Mouse (Mus musculus): ENCODE data around the gene Epn2. TPM values are rescaled to one million over a fixed set of nuclear protein-coding genes. Genes with fewer than 3 reads are reported as not detected.

Epn2 gene
- polyA plus RNA-seq, 1 experiment from 2014 or later: 2.8 TPM

- Histone ChIP-seq H3K4me2 (ENCODE audit: low read depth, low read length) (no peak overlapping the region), H3K4me1 (ENCODE audit: control insufficient read depth, low read depth, low read length) (no peaks in the 10 kb centered on the region), H3K9ac (ENCODE audit: low read depth, low read length) (no peak overlapping the region), H3K4me3 (ENCODE audit: low read depth, low read length) (no peak overlapping the region), H3K9me3 (replicated peaks; ENCODE audit: control insufficient read depth, low read length) (no peaks in the 10 kb centered on the region), H3K27me3 (ENCODE audit: control insufficient read depth, insufficient read depth, low read depth, low read length) (no peaks in the 10 kb centered on the region), H3K36me3 (ENCODE audit: control insufficient read depth, insufficient read depth) (no peaks in the 10 kb centered on the region), H3K27ac (ENCODE audit: low read length) (no peak overlapping the region)
- 65% methylated on average over 7 of the region's 7 CpGs for WGBS (ENCODE audit: insufficient replicate concordance)
- no peak for ATAC-seq (ENCODE audit: low read depth)
These were observed 38.8 kb downstream of the Epn2 start for GRCm38 (mm10) chr11:61540642-61541041.

GRCm38 (mm10) chr11:61537362-61537761 is 42.1 kb downstream of the Epn2 start:
- no peak overlapping the region for H3K4me3 ChIP-seq (ENCODE audit: low read depth, low read length)
- H3K36me3 ChIP-seq (ENCODE audit: control insufficient read depth, insufficient read depth): no peaks in the 10 kb centered on the region
- H3K27ac ChIP-seq (ENCODE audit: low read length): no peak overlapping the region
- H3K27me3 ChIP-seq (ENCODE audit: control insufficient read depth, insufficient read depth, low read depth, low read length): no peaks in the 10 kb centered on the region
- WGBS (ENCODE audit: insufficient replicate concordance): 65% methylated on average over 3 of the region's 3 CpGs
- H3K4me2 ChIP-seq (ENCODE audit: low read depth, low read length): no peak overlapping the region
- ATAC-seq (ENCODE audit: low read depth): no peak
- H3K9me3 ChIP-seq (replicated peaks; ENCODE audit: control insufficient read depth, low read length): no peaks in the 10 kb centered on the region
- H3K9ac ChIP-seq (ENCODE audit: low read depth, low read length): no peak overlapping the region
- H3K4me1 ChIP-seq (ENCODE audit: control insufficient read depth, low read depth, low read length): no peaks in the 10 kb centered on the region

DNA sequence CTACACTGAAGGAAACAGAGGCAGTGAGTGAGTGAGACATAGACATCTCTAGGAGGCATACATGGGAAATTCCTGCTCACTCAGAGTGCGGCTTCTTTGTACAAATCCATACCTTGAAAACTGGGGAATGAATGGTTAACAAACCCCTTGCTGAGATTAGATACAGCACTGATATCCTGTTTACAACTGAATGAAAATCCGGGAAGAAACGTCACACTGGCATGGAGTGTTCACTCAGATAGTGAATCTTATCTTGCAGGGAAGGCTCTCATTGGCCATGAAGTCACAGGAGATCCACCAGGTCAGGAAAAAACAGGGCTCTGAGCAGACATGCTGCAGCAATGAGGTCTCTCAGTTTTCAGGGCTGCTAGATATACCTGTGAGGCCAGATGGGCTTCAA is 42.5 kb downstream of the Epn2 start:
- 30% methylated on average over 3 of the region's 3 CpGs for WGBS (ENCODE audit: insufficient replicate concordance)
- Histone ChIP-seq H3K27me3 (ENCODE audit: control insufficient read depth, insufficient read depth, low read depth, low read length) (no peaks in the 10 kb centered on the region), H3K36me3 (ENCODE audit: control insufficient read depth, insufficient read depth) (no peaks in the 10 kb centered on the region), H3K4me2 (ENCODE audit: low read depth, low read length) (no peak overlapping the region), H3K9me3 (replicated peaks; ENCODE audit: control insufficient read depth, low read length) (no peaks in the 10 kb centered on the region), H3K9ac (ENCODE audit: low read depth, low read length) (no peak overlapping the region), H3K27ac (ENCODE audit: low read length) (no peak overlapping the region), H3K4me1 (ENCODE audit: control insufficient read depth, low read depth, low read length) (no peaks in the 10 kb centered on the region), H3K4me3 (ENCODE audit: low read depth, low read length) (no peak overlapping the region)
- ATAC-seq (ENCODE audit: low read depth): no peak

DNA sequence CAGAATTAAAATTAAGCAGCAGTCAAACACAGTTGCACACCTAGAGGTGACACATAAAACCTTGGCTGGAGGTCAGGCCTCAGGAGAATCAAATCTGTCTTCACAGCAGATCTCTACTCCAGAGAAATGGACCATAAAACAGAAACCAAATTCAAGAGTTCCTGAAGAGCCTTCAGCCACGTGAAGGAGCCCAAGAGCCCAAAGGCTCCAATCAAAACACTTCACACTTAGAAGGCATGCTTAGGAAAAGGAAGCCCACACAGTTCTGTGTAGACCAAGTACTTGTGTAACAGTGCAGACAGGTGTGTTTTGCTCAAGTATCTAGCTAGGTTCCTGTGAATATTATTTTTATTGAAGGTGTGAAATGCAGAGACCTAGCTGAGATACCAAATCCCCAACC is 44.0 kb downstream of the Epn2 start:
- Histone ChIP-seq H3K9me3 (replicated peaks; ENCODE audit: control insufficient read depth, low read length) (no peaks in the 10 kb centered on the region), H3K4me2 (ENCODE audit: low read depth, low read length) (no peak overlapping the region), H3K36me3 (ENCODE audit: control insufficient read depth, insufficient read depth) (no peaks in the 10 kb centered on the region), H3K27ac (ENCODE audit: low read length) (no peak overlapping the region), H3K27me3 (ENCODE audit: control insufficient read depth, insufficient read depth, low read depth, low read length) (no peaks in the 10 kb centered on the region), H3K4me3 (ENCODE audit: low read depth, low read length) (no peak overlapping the region), H3K4me1 (ENCODE audit: control insufficient read depth, low read depth, low read length) (no peaks in the 10 kb centered on the region), H3K9ac (ENCODE audit: low read depth, low read length) (no peak overlapping the region)
- 37% methylated on average over 1 of the region's 1 CpGs for WGBS (ENCODE audit: insufficient replicate concordance)
- ATAC-seq (ENCODE audit: low read depth): no peak

DNA sequence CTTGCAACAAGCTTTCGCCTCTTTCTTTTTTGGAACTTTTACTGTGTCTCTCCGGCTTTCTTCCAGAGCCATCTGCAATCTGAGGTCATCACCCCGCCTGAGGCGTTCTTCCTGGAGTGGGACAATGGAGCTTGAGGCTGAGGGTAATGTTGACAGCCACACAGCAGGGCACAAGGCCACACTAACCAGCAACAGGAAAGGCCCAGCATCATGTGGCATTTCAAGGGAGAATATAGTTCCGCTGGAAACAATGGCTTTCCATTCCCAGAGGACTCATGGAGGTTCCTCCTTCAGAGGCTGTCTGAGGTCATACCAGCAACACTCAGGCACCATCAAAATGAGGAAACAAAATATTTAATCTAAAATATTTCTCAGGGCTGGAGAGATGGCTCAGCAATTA is 45.9 kb downstream of the Epn2 start:
- H3K36me3 ChIP-seq (ENCODE audit: control insufficient read depth, insufficient read depth): no peaks in the 10 kb centered on the region
- WGBS (ENCODE audit: insufficient replicate concordance): 47% methylated on average over 5 of the region's 5 CpGs
- H3K27me3 ChIP-seq (ENCODE audit: control insufficient read depth, insufficient read depth, low read depth, low read length): no peaks in the 10 kb centered on the region
- no peaks in the 10 kb centered on the region for H3K4me1 ChIP-seq (ENCODE audit: control insufficient read depth, low read depth, low read length)
- no peak overlapping the region for H3K4me3 ChIP-seq (ENCODE audit: low read depth, low read length)
- ATAC-seq (ENCODE audit: low read depth): peak; percentile 47; the same call in 1 of the 2 replicates
- H3K27ac ChIP-seq (ENCODE audit: low read length): no peak overlapping the region
- no peak overlapping the region for H3K4me2 ChIP-seq (ENCODE audit: low read depth, low read length)
- no peaks in the 10 kb centered on the region for H3K9me3 ChIP-seq (replicated peaks; ENCODE audit: control insufficient read depth, low read length)
- H3K9ac ChIP-seq (ENCODE audit: low read depth, low read length): no peak overlapping the region

GRCm38 (mm10) chr11:61532820-61533219 is 46.7 kb downstream of the Epn2 start:
- Histone ChIP-seq H3K9me3 (replicated peaks; ENCODE audit: control insufficient read depth, low read length) (no peaks in the 10 kb centered on the region), H3K4me3 (ENCODE audit: low read depth, low read length) (no peak overlapping the region), H3K9ac (ENCODE audit: low read depth, low read length) (no peak overlapping the region), H3K4me1 (ENCODE audit: control insufficient read depth, low read depth, low read length) (no peaks in the 10 kb centered on the region), H3K27me3 (ENCODE audit: control insufficient read depth, insufficient read depth, low read depth, low read length) (no peaks in the 10 kb centered on the region), H3K4me2 (ENCODE audit: low read depth, low read length) (no peak overlapping the region), H3K36me3 (ENCODE audit: control insufficient read depth, insufficient read depth) (no peaks in the 10 kb centered on the region), H3K27ac (ENCODE audit: low read length) (no peak overlapping the region)
- 75% methylated on average over 2 of the region's 2 CpGs for WGBS (ENCODE audit: insufficient replicate concordance)
- no peak for ATAC-seq (ENCODE audit: low read depth)

DNA sequence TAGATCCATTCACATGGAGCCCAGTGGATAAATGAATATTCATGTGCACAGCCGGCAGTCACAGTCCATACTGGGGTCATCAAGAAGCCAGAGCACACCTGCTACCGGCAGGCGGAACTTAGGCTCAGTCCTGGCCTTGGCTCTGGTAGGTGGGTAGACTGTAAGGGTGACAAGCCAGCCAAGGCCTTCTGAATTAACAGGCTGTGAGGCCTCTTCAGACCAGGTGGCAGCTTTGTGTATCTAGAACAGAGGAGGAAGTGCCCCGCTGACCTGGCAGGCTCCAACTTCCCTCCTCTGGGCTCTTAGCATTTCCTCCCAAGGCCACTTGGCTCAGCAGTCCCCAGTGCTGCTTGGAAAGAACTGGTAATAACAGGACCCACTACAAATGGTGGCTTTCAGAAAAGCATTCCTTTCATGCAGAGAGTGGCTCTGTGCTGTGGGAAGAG is 50.2 kb downstream of the Epn2 start:
- no peak overlapping the region for H3K4me2 ChIP-seq (ENCODE audit: low read depth, low read length)
- 38% methylated on average over 4 of the region's 4 CpGs for WGBS (ENCODE audit: insufficient replicate concordance)
- no peaks in the 10 kb centered on the region for H3K36me3 ChIP-seq (ENCODE audit: control insufficient read depth, insufficient read depth)
- H3K9ac ChIP-seq (ENCODE audit: low read depth, low read length): no peak overlapping the region
- no peaks in the 10 kb centered on the region for H3K27me3 ChIP-seq (ENCODE audit: control insufficient read depth, insufficient read depth, low read depth, low read length)
- no peak overlapping the region for H3K4me3 ChIP-seq (ENCODE audit: low read depth, low read length)
- H3K4me1 ChIP-seq (ENCODE audit: control insufficient read depth, low read depth, low read length): no peaks in the 10 kb centered on the region
- ATAC-seq (ENCODE audit: low read depth): peak; percentile 32; the same call in 1 of the 2 replicates
- H3K27ac ChIP-seq (ENCODE audit: low read length): no peak overlapping the region
- no peaks in the 10 kb centered on the region for H3K9me3 ChIP-seq (replicated peaks; ENCODE audit: control insufficient read depth, low read length)

- no peak for ATAC-seq (ENCODE audit: low read depth)
- H3K9ac ChIP-seq (ENCODE audit: low read depth, low read length): no peak overlapping the region
- H3K9me3 ChIP-seq (replicated peaks; ENCODE audit: control insufficient read depth, low read length): no peaks in the 10 kb centered on the region
These were observed 52.6 kb downstream of the Epn2 start for GRCm38 (mm10) chr11:61526872-61527271.

GRCm38 (mm10) chr11:61519484-61520107 is 59.9 kb downstream of the Epn2 start:
- H3K36me3 ChIP-seq (ENCODE audit: control insufficient read depth, insufficient read depth): no peaks in the 10 kb centered on the region
- H3K4me2 ChIP-seq (ENCODE audit: low read depth, low read length): no peak overlapping the region
- no peaks in the 10 kb centered on the region for H3K27me3 ChIP-seq (ENCODE audit: control insufficient read depth, insufficient read depth, low read depth, low read length)
- ATAC-seq (ENCODE audit: low read depth): no peak
- WGBS (ENCODE audit: insufficient replicate concordance): 63% methylated on average over 3 of the region's 3 CpGs
- no peak overlapping the region for H3K9ac ChIP-seq (ENCODE audit: low read depth, low read length)
- H3K9me3 ChIP-seq (replicated peaks; ENCODE audit: control insufficient read depth, low read length): no peaks in the 10 kb centered on the region
- H3K4me3 ChIP-seq (ENCODE audit: low read depth, low read length): no peak overlapping the region
- no peak overlapping the region for H3K27ac ChIP-seq (ENCODE audit: low read length)
- no peaks in the 10 kb centered on the region for H3K4me1 ChIP-seq (ENCODE audit: control insufficient read depth, low read depth, low read length)

More at GRCm38 (mm10) chr11:61526872-61527271, 52.6 kb downstream of the Epn2 start:
- no peak overlapping the region for H3K4me2 ChIP-seq (ENCODE audit: low read depth, low read length)
- WGBS (ENCODE audit: insufficient replicate concordance): 56% methylated on average over 1 of the region's 1 CpGs
- no peaks in the 10 kb centered on the region for H3K27me3 ChIP-seq (ENCODE audit: control insufficient read depth, insufficient read depth, low read depth, low read length)
- no peaks in the 10 kb centered on the region for H3K4me1 ChIP-seq (ENCODE audit: control insufficient read depth, low read depth, low read length)
- H3K4me3 ChIP-seq (ENCODE audit: low read depth, low read length): no peak overlapping the region
- H3K36me3 ChIP-seq (ENCODE audit: control insufficient read depth, insufficient read depth): no peaks in the 10 kb centered on the region
- H3K27ac ChIP-seq (ENCODE audit: low read length): no peak overlapping the region
